Mouse (Mus musculus): ENCODE measurements around the gene Ffar1. TPM values are rescaled to one million over a fixed set of nuclear protein-coding genes. Genes with fewer than 3 reads are reported as not detected.

The Ffar1 gene
- polyA plus RNA-seq, 1 experiment, result not detected

DNA sequence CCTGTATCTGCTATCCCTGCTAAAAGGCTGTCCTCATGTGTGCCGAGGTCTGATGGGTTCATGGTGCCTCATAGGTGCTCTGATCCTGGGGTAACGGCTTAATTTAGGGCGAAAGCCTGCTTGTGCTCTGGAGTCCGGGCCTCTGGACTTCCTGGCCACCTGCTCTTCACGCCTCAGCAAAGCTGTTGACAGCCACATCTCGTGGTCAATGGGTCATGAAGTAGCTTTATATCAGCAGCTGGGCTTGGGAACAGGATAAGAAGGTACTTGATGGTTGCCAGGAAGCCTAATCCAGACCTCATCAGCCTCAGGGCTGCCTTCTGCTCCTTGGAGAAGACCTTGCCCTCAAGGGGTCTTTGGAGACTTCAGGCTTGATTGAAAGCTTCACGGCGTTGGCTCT, 2.0 kb upstream of the Ffar1 start:
- Histone ChIP-seq H3K27me3 (ENCODE audit: control insufficient read depth, insufficient read depth, insufficient read length) (peaks cover 37% of the 10 kb centered on the region), H3K4me3 (ENCODE audit: insufficient read depth, poor library complexity, severe bottlenecking) (no peak overlapping the region), H3K79me2 (ENCODE audit: control insufficient read depth, insufficient read depth) (no peaks in the 10 kb centered on the region), H3ac (ENCODE audit: control insufficient read depth, insufficient read length, low read depth) (no peak overlapping the region), H3K79me3 (ENCODE audit: low read depth) (no peaks in the 10 kb centered on the region), H3K36me3 (ENCODE audit: control insufficient read depth, insufficient read depth) (no peaks in the 10 kb centered on the region)
- TF ChIP-seq FOSL1 (IDR thresholded peaks at IDR 0.05; ENCODE audit: insufficient read depth, low read length, poor library complexity, severe bottlenecking), result no peak
- TF ChIP-seq CEBPB (IDR thresholded peaks at IDR 0.05; ENCODE audit: low read depth), result no peak
- TF ChIP-seq MYOD1 (IDR thresholded peaks at IDR 0.05; ENCODE audit: control insufficient read depth, insufficient read length, low read depth), result no peak
- TF ChIP-seq CTCF (IDR thresholded peaks at IDR 0.05; ENCODE audit: control insufficient read depth, insufficient read depth, insufficient read length), result no peak
- no peak for TF ChIP-seq MAX (IDR thresholded peaks at IDR 0.05)

- H3K79me3 ChIP-seq (ENCODE audit: low read depth), result no peaks in the 10 kb centered on the region
- no peaks in the 10 kb centered on the region for H3K79me2 ChIP-seq (ENCODE audit: control insufficient read depth, insufficient read depth)
- TF ChIP-seq MYOG (IDR thresholded peaks at IDR 0.05; ENCODE audit: control insufficient read depth, extremely low read depth, insufficient read length) (no peak), MYOD1 (IDR thresholded peaks at IDR 0.05; ENCODE audit: control insufficient read depth, insufficient read length, low read depth) (no peak), MAX (IDR thresholded peaks at IDR 0.05) (no peak), FOSL1 (IDR thresholded peaks at IDR 0.05; ENCODE audit: insufficient read depth, low read length, poor library complexity, severe bottlenecking) (no peak)
- H3K27me3 ChIP-seq (ENCODE audit: control insufficient read depth, insufficient read depth, insufficient read length), result peaks cover 50% of the 10 kb centered on the region
- H3ac ChIP-seq (ENCODE audit: control insufficient read depth, insufficient read length, low read depth), result no peak overlapping the region
- no peak overlapping the region for H3K4me3 ChIP-seq (ENCODE audit: insufficient read depth, poor library complexity, severe bottlenecking)
- no peaks in the 10 kb centered on the region for H3K36me3 ChIP-seq (ENCODE audit: control insufficient read depth, insufficient read depth)
These were observed 1.5 kb downstream of the Ffar1 start for GRCm38 (mm10) chr7:30859635-30860402.

DNA sequence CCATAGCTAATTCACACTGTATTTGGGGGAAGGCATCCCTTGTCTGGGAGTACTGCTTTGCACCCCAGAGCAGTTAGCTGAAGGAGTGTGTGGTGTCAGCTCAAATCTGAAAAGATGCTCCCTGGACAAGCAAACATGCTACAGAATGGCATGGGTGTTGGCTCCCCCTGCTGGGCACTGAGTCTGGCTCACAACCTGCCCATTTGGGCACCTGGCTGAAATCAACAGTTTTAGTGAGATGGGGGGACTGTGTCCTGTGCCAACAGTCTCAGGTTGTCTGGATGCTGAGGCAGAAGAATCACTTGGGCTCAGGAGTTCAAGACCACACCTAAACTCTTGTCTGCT, 2.1 kb downstream of the Ffar1 start:
- peaks cover 56% of the 10 kb centered on the region for H3K27me3 ChIP-seq (ENCODE audit: control insufficient read depth, insufficient read depth, insufficient read length)
- no peaks in the 10 kb centered on the region for H3K79me2 ChIP-seq (ENCODE audit: control insufficient read depth, insufficient read depth)
- TF ChIP-seq CTCF (IDR thresholded peaks at IDR 0.05; ENCODE audit: control insufficient read depth, insufficient read depth, insufficient read length) (peak; percentile 15), CEBPB (IDR thresholded peaks at IDR 0.05; ENCODE audit: low read depth) (no peak)
- H3ac ChIP-seq (ENCODE audit: control insufficient read depth, insufficient read length, low read depth), result no peak overlapping the region
- no peak overlapping the region for H3K4me3 ChIP-seq (ENCODE audit: insufficient read depth, poor library complexity, severe bottlenecking)
- H3K79me3 ChIP-seq (ENCODE audit: low read depth), result no peaks in the 10 kb centered on the region
- no peaks in the 10 kb centered on the region for H3K36me3 ChIP-seq (ENCODE audit: control insufficient read depth, insufficient read depth)

- Histone ChIP-seq H3K27me3 (ENCODE audit: control insufficient read depth, insufficient read depth, insufficient read length) (peaks cover 54% of the 10 kb centered on the region), H3K36me3 (ENCODE audit: control insufficient read depth, insufficient read depth) (no peaks in the 10 kb centered on the region), H3K79me3 (ENCODE audit: low read depth) (no peaks in the 10 kb centered on the region), H3ac (ENCODE audit: control insufficient read depth, insufficient read length, low read depth) (no peak overlapping the region), H3K4me3 (ENCODE audit: insufficient read depth, poor library complexity, severe bottlenecking) (no peak overlapping the region), H3K79me2 (ENCODE audit: control insufficient read depth, insufficient read depth) (no peaks in the 10 kb centered on the region)
- TF ChIP-seq USF1 (IDR thresholded peaks at IDR 0.05; ENCODE audit: low read depth) (no peak), FOSL1 (IDR thresholded peaks at IDR 0.05; ENCODE audit: insufficient read depth, low read length, poor library complexity, severe bottlenecking) (no peak), MAX (IDR thresholded peaks at IDR 0.05) (no peak), MYOD1 (IDR thresholded peaks at IDR 0.05; ENCODE audit: control insufficient read depth, insufficient read length, low read depth) (no peak)
These were observed 3.6 kb downstream of the Ffar1 start for GRCm38 (mm10) chr7:30857746-30858145.

GRCm38 (mm10) chr7:30856078-30856477, 5.3 kb downstream of the Ffar1 start, which contains the start of gene Ffar3:
TSS of gene Ffar3 (minus strand) at chr7:30856178.
- Histone ChIP-seq H3K27me3 (ENCODE audit: control insufficient read depth, insufficient read depth, insufficient read length) (peaks cover 40% of the 10 kb centered on the region), H3K4me3 (ENCODE audit: insufficient read depth, poor library complexity, severe bottlenecking) (no peak within 1 kb of the TSS), H3K79me3 (ENCODE audit: low read depth) (no peaks in the 10 kb centered on the region), H3K36me3 (ENCODE audit: control insufficient read depth, insufficient read depth) (no peaks in the 10 kb centered on the region), H3ac (ENCODE audit: control insufficient read depth, insufficient read length, low read depth) (no peak within 1 kb of the TSS), H3K79me2 (ENCODE audit: control insufficient read depth, insufficient read depth) (no peaks in the 10 kb centered on the region)
- TF ChIP-seq FOSL1 (IDR thresholded peaks at IDR 0.05; ENCODE audit: insufficient read depth, low read length, poor library complexity, severe bottlenecking) (no peak), MYOD1 (IDR thresholded peaks at IDR 0.05; ENCODE audit: control insufficient read depth, insufficient read length, low read depth) (no peak), MYOG (IDR thresholded peaks at IDR 0.05; ENCODE audit: control insufficient read depth, extremely low read depth, insufficient read length) (no peak), MAX (IDR thresholded peaks at IDR 0.05) (no peak), CEBPB (IDR thresholded peaks at IDR 0.05; ENCODE audit: low read depth) (no peak), CTCF (IDR thresholded peaks at IDR 0.05; ENCODE audit: control insufficient read depth, insufficient read depth, insufficient read length) (no peak), USF1 (IDR thresholded peaks at IDR 0.05; ENCODE audit: low read depth) (no peak)

- Histone ChIP-seq H3K27me3 (ENCODE audit: control insufficient read depth, insufficient read depth, insufficient read length) (peaks cover 26% of the 10 kb centered on the region), H3K4me3 (ENCODE audit: insufficient read depth, poor library complexity, severe bottlenecking) (no peak overlapping the region), H3K36me3 (ENCODE audit: control insufficient read depth, insufficient read depth) (no peaks in the 10 kb centered on the region), H3K79me2 (ENCODE audit: control insufficient read depth, insufficient read depth) (no peaks in the 10 kb centered on the region), H3K79me3 (ENCODE audit: low read depth) (no peaks in the 10 kb centered on the region), H3ac (ENCODE audit: control insufficient read depth, insufficient read length, low read depth) (no peak overlapping the region)
- TF ChIP-seq CEBPB (IDR thresholded peaks at IDR 0.05; ENCODE audit: low read depth) (no peak), USF1 (IDR thresholded peaks at IDR 0.05; ENCODE audit: low read depth) (peak; percentile 39)
These were observed 9.9 kb downstream of the Ffar1 start for GRCm38 (mm10) chr7:30851421-30851820.

Data from C2C12 (cell line).